Mouse (Mus musculus): Measurements from ENCODE around the gene Cphx3. TPM values are rescaled to one million over a fixed set of nuclear protein-coding genes. Genes with fewer than 3 reads are reported as not detected.
"Not testable (repeated sequence)": the region's sequence is repeated elsewhere in the genome, so short reads cannot be mapped to it uniquely, and the experiment has no call there.

Cphx3 gene
- polyA plus RNA-seq (2012; rRNA removed): not detected in 2 replicates

DNA sequence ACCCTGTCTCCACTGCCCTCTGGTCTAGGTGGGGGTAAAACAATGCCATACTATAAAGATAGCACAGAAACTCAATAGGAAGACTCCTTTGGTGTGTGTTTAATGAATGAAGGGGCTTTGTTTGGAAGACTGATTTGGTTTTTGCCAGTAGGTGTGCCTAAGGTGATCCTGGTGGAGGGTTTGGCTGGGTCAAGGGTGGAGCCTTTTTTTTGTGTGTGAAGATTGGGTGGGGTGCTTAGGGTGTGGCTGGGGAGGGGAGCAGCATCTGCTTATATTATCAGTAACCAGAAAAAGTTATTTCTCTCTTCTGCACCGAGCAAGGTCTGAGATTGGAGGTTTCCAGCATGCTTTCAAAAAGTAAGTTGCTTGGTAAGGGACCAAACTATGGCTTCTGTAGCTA lies at the start of gene Cphx3:
Cphx3 (plus strand) TSS at position 301 of the 400 bp plus-strand sequence.
- DNase-seq (ENCODE audit: low spot score): not testable (repeated sequence)

DNA sequence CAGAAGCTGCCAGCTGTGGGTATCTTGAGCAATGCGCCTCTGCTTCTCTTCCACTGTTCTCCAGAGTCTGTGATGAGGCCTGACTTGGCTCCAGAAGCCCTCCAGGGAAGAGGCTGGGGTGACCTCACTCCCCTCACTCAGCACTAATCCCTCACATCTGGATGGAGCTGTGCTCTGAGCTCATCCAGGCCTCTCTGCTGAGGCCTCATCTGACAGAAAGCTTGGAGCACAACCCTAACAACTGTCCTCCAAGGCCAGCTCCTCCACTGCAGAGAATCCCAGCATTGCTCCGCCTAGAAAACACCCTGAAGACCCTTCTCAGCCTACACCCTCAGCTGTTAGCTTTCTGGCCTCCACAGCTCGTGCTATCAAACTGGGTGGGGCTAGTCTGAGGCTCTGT lies 47.7 kb upstream of the Cphx3 start:
- DNase-seq (ENCODE audit: low spot score): not testable (repeated sequence)

DNA sequence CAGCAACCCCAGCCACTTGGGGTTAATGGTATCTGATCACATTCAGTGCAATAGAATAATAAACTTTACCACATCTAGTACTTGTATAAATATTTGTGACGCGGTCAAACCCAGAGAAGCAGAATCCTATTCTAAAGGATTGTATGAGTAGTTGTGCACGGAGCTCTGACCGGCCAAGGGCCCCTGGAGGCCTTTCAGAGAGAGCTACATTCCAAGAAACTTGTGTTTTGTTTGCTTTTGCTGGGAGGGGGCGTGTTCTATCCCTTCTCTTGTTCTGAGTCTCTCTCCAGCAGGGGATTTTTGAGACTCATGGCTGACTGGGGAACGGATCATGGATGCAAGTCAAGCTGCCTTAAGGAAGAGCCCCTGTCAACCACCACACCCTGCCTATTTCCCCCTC lies 46.7 kb upstream of the Cphx3 start:
- DNase-seq (ENCODE audit: low spot score): not testable (repeated sequence)

DNA sequence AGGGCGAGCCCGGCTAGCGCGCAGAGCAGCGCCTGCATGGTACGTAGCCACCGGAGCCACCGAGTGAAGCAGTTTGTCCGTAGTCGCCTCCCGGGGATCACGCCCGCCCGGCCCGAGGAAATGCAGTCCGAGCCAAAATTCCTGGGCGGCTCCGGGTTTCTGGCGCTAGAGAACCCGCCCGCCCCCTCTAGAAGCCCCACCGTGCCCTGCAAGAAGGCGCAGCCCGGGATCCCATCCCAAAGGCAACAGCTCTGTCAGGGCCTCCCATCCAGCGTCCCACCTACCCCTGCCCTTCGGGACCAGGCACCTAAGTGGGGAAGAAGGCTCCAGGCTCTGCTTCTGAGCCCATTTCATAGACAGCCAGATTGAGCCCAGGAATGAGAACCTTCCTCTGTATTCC lies 39.5 kb upstream of the Cphx3 start, which contains the start of gene Gm9780:
Gm9780 (minus strand) TSS at position 101 of the 400 bp plus-strand sequence.
- DNase-seq (ENCODE audit: low spot score): not testable (repeated sequence)

DNA sequence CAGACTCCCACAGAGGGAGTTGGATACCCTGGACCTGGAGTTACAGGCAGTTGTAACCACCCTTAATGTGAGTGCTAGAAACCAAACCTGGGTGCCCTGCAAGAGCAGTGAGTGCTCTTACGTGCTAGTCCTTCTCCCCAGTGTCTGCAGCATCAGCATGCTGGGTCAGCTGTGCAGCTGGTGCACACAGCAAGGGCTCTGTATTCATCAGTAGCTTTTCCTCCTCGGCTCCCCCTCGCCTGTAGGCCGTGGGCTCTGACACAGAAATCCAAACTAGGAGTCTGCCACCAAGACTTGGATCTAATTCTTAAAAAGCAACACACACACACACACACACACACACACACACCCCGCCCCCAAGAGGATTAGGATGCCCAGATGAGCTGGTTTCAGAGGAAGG lies 37.1 kb upstream of the Cphx3 start:
- DNase-seq (ENCODE audit: low spot score): not testable (repeated sequence)

DNA sequence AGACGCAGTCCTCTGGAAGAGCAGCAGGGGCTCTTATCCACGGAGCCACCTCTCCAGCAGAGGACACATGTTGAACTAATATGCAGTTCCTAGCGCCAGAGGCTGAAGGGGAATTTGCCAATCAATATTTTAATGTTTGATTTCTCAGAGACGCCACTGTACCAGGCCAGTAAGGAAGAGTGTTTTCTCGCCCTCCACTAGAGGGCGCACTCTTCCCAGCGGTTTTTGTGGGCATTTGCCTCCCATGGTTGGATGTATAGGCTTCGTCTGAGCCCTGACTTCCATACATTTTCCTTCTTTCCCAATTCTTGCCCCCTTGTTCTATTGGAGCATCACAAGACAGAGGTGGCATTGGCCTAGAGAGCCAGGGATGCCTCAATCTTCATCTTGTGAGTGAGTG lies 35.1 kb upstream of the Cphx3 start:
- not testable (repeated sequence) for DNase-seq (ENCODE audit: low spot score)

DNA sequence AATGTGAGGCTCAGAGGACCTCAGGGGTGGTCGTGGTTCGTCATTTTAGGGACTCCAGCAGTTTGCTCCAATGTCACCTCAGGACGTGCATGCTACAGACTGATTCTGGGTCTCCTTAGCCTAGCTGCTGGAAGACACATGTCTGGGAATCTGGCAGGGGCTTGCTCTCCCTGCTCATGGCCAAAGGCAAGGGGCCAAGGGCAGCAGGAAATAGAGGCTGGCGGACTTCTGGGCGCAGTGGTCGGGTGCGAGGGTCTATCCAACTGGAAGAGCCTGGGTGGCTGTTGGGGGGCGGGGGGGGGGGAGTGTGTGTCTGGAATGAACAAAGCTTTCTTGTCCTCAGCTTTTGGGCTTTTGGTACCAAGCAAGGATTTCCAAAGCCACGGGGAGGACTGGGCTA lies 33.3 kb upstream of the Cphx3 start:
- not testable (repeated sequence) for DNase-seq (ENCODE audit: low spot score)

DNA sequence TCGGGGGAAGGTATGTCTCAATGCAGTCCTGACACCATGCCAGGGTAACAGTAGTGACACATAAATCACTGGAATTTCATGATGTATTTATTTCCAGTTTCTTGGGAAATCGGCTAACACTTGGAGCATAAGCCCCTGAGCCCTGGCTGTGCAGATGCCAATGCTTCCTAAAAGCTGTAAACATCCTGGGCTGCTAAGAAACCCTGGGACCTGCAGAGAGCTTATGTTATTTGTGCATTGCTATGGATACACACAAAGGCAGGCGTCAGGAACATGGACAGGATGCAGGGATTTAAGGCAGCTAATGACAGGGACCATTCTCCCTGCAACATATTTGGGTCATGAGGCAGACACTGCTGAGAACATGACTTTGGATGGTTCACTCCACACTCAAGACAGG lies 23.9 kb upstream of the Cphx3 start:
- DNase-seq (ENCODE audit: low spot score): not testable (repeated sequence)

DNA sequence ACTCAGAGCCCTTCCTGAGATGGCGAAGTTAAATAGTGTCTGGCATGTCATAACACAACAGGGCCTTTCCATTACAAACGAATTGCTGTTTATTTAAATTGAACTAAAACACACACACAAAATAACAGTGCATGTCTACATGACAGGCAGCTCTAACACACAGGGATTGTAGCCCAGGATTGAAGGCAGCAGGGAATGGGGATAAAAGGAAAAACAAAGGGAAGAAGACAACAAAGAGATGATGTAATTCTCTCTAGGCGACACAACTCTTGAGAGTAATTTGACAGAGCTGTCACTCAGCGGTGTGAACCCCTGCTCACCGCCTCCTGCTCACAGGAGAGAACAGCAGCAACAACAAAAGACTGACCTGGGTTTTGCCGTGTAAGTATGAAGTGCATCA lies 22.7 kb upstream of the Cphx3 start:
- not testable (repeated sequence) for DNase-seq (ENCODE audit: low spot score)

DNA sequence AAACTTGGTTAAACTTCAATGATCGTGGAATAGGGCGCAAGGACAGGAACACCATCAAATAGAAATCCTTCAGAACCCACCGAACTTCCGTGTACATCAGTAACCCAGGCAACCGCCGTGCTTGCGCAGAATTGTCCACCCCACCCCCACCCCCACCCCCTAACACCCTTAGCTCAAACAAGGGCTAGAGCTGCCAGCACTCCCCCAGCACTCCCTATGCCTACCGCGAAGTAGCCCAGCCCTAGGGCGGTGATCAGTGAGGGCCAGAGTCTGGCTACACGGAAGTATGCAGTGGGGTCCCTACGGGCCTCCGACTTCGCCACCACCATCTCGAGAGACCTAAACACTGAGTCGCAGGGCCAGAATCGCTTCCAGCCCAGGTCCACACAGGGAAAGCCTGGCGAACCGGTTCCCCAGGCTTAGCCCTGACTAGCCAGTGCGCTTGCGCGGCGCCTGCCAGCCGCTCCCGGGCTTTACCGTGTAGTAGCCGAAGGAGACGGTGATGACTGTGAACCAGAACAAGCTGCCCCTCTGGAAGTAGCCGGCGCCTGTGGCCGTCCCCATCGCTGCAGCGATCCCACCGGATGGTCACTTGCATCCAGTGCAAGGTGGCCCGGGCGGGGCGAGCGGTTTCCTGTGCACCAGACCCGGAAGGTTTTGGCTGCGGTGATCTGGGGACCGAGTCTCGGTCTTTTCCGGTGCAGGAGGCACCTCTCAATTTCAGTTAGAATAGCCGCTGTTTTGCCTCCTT lies 15.3 kb upstream of the Cphx3 start:
- not testable (repeated sequence) for DNase-seq (ENCODE audit: low spot score)

DNA sequence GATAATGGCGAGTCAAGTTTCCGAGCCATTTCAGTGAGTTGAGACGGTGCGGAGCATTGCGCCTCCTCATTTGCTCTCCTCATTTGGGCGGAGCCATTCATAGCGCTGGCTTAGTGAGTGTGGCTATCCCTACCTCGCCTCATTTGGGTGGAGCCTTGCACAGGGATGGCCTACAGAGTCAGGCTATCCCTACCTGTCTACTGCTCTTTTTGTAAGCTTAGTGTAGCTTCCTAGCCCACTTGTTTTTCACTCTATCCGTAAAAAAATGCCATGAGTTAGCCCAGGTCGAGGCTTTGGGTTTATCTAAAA lies 14.8 kb upstream of the Cphx3 start, which contains the start of gene Tmem254c:
Tmem254c (minus strand) TSS at position 31 of the 309 bp plus-strand sequence.
- not testable (repeated sequence) for DNase-seq (ENCODE audit: low spot score)

DNA sequence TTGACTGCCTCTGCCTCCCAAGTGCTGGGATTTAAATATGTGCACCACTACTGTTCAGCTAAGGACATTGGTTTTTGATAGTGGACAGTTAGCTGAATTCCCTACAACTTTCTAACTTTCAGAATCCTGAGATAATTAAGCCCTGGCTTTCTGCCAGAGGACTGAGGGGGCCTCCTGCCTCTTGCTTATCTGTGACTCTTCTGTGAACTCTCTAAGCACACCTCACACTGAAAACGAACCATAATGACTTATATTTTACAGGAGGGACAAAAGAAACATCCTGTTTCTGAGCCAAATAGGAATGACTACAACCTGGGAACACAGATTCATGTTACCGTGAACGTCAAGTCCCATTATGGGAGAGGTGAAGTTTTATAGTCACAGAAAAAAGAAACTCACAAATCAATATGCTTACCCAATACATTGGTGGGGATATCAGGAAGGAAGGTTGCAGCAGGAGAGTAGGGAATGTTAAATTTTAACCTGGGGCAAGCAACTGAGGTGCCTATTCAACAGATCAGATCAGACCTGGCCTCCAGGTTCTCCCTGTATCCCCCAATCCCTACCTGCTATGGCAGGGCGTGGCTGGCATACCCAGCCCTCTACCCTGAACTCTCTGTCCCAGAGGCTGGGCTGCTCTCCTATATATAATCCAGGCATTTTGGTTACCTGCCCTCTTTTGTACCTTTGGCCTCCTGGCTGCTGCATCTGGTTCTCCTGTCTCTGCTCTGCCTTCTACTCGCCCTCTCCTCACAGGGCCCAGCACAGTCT lies 5.3 kb upstream of the Cphx3 start:
- not testable (repeated sequence) for DNase-seq (ENCODE audit: low spot score)

DNA sequence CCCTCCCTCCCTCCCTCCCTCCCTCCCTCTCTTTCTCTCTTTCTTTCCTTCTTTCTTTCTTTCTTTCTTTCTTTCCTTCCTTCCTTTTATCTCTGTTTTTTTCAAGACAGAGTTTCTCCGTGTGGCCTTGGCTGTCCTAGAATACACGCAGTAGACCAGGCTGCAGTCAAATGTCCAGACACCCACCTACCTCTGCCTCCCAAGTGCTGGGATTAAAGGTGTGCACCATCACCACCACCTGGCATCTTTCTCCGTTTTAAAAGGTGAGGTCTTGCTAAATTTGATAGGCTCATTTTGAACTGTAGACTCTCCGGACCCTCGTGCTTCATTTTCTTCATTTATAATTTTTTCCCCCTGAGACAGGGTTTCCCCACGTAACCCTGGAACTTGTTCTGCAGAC lies 881 bp upstream of the Cphx3 start, which contains the start of gene Cphx2:
Cphx2 (plus strand) TSS at position 301 of the 400 bp plus-strand sequence.
- not testable (repeated sequence) for DNase-seq (ENCODE audit: low spot score)

DNA sequence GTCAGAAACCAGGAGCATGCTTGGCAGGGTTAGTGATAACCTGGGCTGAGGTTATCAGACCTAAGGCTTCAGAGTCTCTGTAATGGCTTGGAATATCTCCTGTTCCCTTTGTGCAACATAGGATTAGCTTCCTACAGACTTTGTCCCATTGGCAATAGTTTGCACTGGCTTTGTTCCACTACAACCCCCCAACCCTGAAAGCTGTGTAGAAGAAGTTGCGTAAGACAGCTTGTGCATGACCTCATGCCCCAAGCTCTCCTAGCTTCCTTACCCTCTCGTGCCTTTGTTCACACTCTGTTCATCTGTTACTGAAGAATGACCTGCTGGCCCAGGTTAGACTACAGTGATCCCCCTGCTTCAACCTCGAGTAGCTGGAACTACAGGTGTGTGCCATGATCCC lies 15.5 kb downstream of the Cphx3 start:
- DNase-seq (ENCODE audit: low spot score): not testable (repeated sequence)

DNA sequence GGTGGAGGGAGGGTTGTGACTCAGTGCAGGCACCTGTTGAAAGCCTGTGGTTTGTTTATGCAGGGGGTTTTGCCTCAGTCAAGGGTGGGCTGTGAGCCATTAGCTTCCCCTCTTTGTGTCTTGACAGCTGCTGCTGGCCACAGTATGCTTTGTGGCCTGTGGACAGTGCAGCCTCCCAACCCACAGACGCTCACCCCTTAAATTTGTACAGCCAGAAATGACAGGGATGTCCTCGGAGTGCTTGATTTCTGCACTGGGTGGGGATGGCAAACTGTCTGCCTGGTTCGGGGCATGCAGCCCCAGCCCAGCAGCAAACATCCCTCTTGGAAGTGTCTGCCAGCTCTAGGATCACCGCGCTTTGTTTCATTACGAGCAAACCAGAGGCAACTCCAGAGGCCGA lies 36.1 kb downstream of the Cphx3 start, which contains the start of gene Duxbl2:
Duxbl2 (plus strand) TSS at position 200 of the 400 bp plus-strand sequence.
- not testable (repeated sequence) for DNase-seq (ENCODE audit: low spot score)

DNA sequence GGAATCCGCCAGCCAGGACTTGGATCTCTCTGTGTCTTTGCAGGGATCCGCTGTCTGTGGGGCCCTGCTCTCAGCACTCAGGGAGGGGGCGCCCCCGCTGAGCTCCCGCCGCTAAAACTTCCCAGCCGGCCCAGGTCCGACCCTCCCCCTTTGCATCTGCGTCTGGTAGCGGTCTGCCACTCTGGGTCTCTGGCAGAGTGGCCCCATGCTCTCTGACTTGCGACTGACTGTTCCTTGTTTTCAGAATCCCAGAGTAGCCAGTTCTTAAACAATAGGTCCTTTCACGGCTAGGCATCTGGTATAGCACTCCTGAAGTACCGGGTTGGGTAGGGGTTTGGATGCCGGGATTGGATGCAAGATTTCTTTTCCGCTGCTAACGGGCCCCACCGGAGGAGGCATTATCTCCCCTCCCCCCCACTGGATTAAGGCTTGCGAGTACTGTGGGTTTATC lies 36.5 kb downstream of the Cphx3 start:
- DNase-seq (ENCODE audit: low spot score): not testable (repeated sequence)

DNA sequence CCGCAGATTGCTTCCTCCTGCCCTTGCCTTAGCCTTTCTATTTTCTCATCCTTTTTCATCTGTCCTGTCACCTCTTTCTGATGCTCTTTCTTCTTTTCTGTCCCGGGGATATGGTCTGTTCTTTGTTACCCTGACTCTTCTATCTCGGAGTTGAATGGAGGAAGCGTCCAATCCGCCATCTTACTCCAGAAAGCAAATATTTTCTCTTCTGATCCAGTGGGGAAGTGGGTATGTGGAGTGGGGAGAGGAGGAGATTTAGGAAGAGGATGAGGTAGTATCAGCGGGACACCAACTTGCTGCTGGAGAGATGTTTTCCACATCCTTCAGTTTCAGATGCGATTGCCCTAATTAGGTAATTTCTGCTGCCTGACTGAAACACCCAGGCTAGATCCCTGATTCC lies 37.0 kb downstream of the Cphx3 start:
- not testable (repeated sequence) for DNase-seq (ENCODE audit: low spot score)

DNA sequence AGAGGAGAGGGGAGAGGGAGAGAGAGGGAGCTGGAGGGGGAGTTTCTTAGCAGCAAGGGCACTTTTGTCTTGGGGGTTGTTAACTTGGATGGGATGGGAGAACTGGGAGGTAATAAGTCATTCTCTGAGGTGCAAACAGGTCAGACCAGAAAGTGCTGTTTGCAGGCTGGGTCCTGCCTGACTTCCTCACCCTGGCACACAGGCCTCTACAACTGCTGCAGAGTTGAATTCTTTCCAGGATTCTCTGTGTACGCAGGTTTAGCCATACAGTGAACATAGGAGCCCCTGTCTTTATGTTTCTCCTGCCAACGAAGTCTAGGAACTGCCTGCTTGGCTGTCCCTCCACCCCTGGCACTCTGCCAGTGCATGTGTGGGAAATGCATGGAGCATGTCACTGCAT lies 65.0 kb downstream of the Cphx3 start:
- not testable (repeated sequence) for DNase-seq (ENCODE audit: low spot score)

DNA sequence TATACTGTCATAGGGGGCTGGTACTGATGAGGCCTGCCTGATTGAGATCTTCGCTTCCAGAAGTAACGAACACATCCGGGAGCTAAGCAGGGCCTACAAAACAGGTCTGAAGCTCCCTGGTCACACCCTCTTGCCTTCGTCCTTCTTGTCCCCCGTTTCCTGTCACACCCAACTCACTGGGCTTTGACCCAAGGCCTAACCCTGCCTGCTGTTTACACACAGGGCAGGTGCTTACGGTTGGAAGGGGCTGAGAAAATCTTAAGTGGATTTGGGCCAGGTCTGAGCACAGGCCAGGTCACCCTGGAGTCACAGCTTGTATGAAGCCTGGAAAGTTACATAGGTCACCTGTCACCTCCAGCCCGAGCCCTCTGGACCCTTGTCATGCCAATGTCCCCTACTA lies 73.9 kb downstream of the Cphx3 start:
- not testable (repeated sequence) for DNase-seq (ENCODE audit: low spot score)

DNA sequence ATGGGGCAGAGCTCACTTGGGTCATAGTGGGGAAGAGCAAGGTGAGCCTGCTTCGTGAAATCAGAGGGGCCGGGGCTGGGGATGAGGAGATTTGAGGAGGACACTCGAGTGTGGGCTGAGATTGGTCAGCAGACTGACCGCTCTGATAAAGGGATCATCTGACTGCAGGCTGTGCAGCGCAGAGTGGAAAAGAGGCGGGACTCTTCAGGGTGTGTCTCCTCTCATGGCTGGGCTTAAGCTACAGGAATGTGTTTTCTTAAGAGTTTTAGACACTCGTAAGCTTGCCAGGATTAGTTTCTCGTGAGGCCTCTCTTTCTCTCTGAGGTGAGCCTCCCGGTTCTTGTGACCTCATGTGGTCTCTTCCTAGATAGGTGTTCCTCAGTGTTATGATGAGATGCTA lies 79.1 kb downstream of the Cphx3 start:
- DNase-seq (ENCODE audit: low spot score): not testable (repeated sequence)

DNA sequence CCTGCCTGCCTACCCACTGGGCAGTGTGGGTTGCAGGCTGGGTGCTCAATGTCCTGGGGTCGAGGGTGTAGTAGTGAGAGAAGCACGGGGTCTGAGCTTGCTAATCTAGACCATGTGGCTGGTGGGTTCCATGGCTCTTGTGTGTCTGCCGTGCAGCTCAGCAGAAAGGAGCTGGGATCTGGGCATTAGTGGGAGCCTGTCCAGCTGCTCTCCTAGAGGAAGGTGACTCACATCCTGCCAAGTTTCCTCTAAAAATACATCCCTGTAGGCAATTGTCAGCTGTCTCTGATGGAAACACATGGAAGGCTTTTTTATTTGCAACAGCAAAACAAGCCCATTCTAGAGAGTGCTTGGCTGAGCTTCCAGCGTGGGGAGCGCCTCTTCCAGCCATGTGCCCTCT lies 80.3 kb downstream of the Cphx3 start:
- not testable (repeated sequence) for DNase-seq (ENCODE audit: low spot score)

DNA sequence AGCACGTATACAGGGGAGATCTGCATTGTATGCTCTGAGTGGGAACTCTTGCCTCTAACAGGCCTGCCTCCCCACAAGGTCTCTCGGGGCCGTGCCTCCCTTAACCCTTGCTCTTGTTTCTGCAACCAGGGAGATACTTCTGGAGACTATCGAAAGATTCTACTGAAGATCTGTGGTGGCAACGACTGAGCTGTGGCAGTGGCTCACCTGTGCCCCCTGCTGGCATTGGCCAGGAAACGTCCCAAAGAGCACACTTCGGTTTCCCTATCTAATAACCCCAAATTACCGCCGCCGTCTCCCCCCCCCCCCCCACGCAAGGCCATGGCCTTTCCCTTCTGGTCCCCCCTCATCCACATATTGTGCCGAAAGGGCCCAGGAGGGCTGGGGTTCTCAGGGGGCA lies 83.2 kb downstream of the Cphx3 start:
- DNase-seq (ENCODE audit: low spot score): not testable (repeated sequence)

DNA sequence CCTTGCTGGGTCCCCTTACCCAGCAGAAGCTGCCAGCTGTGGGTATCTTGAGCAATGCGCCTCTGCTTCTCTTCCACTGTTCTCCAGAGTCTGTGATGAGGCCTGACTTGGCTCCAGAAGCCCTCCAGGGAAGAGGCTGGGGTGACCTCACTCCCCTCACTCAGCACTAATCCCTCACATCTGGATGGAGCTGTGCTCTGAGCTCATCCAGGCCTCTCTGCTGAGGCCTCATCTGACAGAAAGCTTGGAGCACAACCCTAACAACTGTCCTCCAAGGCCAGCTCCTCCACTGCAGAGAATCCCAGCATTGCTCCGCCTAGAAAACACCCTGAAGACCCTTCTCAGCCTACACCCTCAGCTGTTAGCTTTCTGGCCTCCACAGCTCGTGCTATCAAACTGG lies 91.9 kb downstream of the Cphx3 start:
- not testable (repeated sequence) for DNase-seq (ENCODE audit: low spot score)
